Mouse (Mus musculus) heart, adult 2 months (tissue): ENCODE measurements around the gene Usp39. TPM values are rescaled to one million over a fixed set of nuclear protein-coding genes. Genes with fewer than 3 reads are reported as not detected.

Experiments used
- DNase-seq, 2 experiments: peaks; one replicate each; pipeline ENCODE4 v3.0.0; 2021
- H3K27ac ChIP-seq: fragments of 200-600 bp; 2 replicates; pipeline ENCODE4 v1.8.1; 2022
- H3K27me3 ChIP-seq: fragments of 200-500 bp; 2 replicates; pipeline ENCODE4 v1.6.1; 2012; ENCODE audit warnings: mild to moderate bottlenecking, low read length, inconsistent platforms, mixed read lengths; ENCODE audit not compliant: control insufficient read depth, insufficient read depth
- H3K36me3 ChIP-seq: fragments of 200-500 bp; 2 replicates; pipeline ENCODE4 v1.6.1; 2012; ENCODE audit warnings: low read length, inconsistent platforms; ENCODE audit not compliant: control insufficient read depth, insufficient read depth
- H3K4me1 ChIP-seq: fragments of 200-500 bp; 2 replicates; pipeline ENCODE4 v1.6.1; 2011; ENCODE audit warnings: low read length; ENCODE audit not compliant: control insufficient read depth, insufficient read depth
- H3K4me3 ChIP-seq: fragments of 200-600 bp; 2 replicates; pipeline ENCODE4 v1.8.1; 2022
- H3K79me2 ChIP-seq: fragments of 200-500 bp; replicated peaks from 2 replicates; pipeline ENCODE4 v1.6.1; 2012; ENCODE audit warnings: mild to moderate bottlenecking, inconsistent platforms, low read length, moderate library complexity, mixed read lengths; ENCODE audit not compliant: control insufficient read depth, insufficient read depth
- H3K9ac ChIP-seq: fragments of 200-500 bp; 2 replicates; pipeline ENCODE4 v1.6.1; 2012; ENCODE audit warnings: low read depth, mild to moderate bottlenecking, control low read depth, inconsistent platforms, low read length, mixed read lengths
- CTCF ChIP-seq: fragments of 200-600 bp; IDR thresholded peaks from 2 replicates; pipeline ENCODE4 v1.8.1; 2022; ENCODE audit warnings: antibody characterized with exemption, mild to moderate bottlenecking, moderate library complexity
- EP300 ChIP-seq: fragments of 200-500 bp; IDR thresholded peaks from 2 replicates; pipeline ENCODE4 v1.6.1; 2011; ENCODE audit warnings: low read depth, low read length, control low read depth; ENCODE audit not compliant: insufficient read depth
- POLR2A ChIP-seq: fragments of 200-500 bp; IDR thresholded peaks from 2 replicates; pipeline ENCODE4 v1.6.1; 2011; ENCODE audit warnings: mild to moderate bottlenecking, low read depth, low read length, control low read depth; ENCODE audit not compliant: insufficient read depth
- WGBS: fragments of 180-500 bp; shearing (Covaris S2); methylation state at CpG from one replicate; pipeline ENCODE4 v1.1.7; 2018; 5-methylcytosine and 5-hydroxymethylcytosine counted together
- intact Hi-C: fragments of 180-260 bp; cut with DNase I; formaldehyde crosslinking; loops from one replicate; pipeline ENCODE4 v1.15.1; 2025
- polyA plus RNA-seq: library from polyadenylated mRNA; depleted of rRNA; stranded (reverse); fragments of >200 nt; gene quantifications from 2 replicates; pipeline ENCODE4 v1.2.3, GENCODE M21; 2012
- total RNA-seq, 2 experiments: library from RNA; stranded (reverse); gene quantifications; 2 replicates each; pipeline ENCODE4 v1.2.3; 2021

Usp39 gene
- total and polyA plus RNA-seq, 3 experiments: 11.4 to 17.7 (median 14.9) TPM

DNA sequence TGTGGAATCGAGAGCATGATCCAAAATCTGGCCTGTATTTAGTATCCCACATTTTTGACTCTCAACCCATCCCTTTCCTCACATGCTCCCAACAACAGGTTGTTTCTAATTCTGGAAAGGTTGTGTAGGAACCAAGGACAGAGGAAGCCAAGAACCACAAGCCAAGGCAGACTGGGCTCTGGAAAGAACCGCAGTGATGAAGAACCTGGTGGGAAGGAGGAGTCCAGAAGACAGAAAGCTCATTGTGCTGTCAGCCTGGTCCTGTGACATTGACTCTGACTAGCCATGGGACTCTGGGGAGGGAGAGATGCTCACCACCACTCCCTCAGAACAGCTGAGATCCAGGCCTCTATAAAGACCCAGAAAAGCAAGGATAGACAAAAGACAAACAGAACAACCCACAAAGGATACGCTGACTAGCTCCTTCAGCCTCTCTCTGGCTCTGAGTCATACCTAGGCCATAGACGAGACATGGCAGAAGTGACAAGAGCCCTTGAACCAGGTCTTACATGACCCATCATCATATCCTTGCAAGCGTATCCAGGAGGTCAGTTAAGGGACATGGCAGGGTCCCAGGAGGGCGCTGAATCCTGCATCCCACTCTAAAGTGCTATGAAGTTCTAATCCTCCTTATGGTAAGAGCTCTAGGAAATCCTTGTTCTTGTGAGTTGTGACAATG is 38.3 kb upstream of the Usp39 start:
- peaks cover 6% of the 10 kb centered on the region for H3K4me1 ChIP-seq
- H3K79me2 ChIP-seq: no peaks in the 10 kb centered on the region
- TF ChIP-seq POLR2A: no peak
- no peak for TF ChIP-seq CTCF
- no peak for TF ChIP-seq EP300
- no peak overlapping the region for H3K4me3 ChIP-seq
- no peak overlapping the region for H3K27ac ChIP-seq
- intact Hi-C loops: no loop called here
- WGBS: 75% methylated on average over 6 of the region's 6 CpGs
- H3K27me3 ChIP-seq: no peaks in the 10 kb centered on the region
- H3K9ac ChIP-seq: no peak overlapping the region
- no peak for DNase-seq
- H3K36me3 ChIP-seq: no peaks in the 10 kb centered on the region

DNA sequence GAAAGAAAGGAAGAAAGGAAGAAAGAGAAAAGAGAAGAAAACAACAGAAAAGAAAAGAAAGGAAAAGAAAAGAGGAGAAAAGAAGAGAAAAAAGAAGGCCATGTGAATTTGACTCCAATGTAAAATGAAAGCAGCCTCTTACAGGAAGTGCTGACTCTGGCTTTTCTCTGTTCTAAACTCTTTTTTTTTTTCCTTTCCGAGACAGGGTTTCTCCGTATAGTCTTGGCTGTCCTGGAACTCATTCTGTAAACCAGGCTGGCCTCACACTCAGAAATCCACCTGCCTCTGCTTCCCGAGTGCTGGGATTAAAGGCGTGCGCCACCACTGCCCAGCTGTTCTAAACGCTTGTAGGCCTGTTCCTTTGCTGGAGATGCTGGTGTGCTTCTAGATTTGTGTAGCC is 37.5 kb upstream of the Usp39 start:
- Histone ChIP-seq H3K4me3 (no peak overlapping the region), H3K36me3 (no peaks in the 10 kb centered on the region), H3K9ac (no peak overlapping the region), H3K27me3 (no peaks in the 10 kb centered on the region), H3K27ac (no peak overlapping the region; the same call in 1 of the 2 replicates), H3K79me2 (no peaks in the 10 kb centered on the region), H3K4me1 (peaks cover 6% of the 10 kb centered on the region)
- 77% methylated on average over 6 of the region's 6 CpGs for WGBS
- intact Hi-C loops: no loop called here
- no peak for TF ChIP-seq CTCF
- TF ChIP-seq POLR2A: no peak
- TF ChIP-seq EP300: no peak
- DNase-seq: no peak

DNA sequence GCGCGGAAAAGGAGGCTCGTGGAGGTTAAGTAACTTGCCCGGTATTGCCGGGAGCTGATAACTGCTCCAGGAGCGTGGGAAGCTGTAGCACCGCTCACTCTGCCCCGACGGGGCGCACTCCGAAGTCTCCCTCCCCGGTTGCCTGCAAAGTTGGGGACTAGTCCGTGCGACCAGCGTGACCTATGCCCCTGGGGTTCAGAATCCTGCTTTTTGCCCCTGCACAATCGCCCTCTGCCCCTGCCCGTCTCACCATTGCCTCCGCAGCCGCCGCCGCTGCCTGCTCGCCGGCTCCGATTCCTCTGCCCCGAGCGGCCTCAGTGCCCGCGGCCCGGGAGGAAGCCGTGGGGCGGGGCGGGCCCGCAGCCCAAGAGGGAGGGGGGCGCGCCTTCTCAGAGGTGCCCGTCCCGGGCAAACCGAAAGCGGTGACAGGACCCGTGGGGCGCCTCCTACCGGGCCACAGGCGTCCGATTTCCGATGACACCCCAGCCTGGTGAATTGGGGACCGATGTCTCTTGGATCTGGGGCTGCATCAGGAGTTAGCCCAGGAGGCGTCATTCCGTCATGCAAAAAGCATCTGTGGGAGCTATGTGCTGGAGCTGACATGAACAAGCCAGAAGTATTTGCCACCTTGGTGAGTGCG is 35.3 kb upstream of the Usp39 start, which contains the start of gene Vamp5:
TSS of gene Vamp5 (minus strand) at position 338 of the 640 bp plus-strand sequence.
- Histone ChIP-seq H3K9ac (peak within 1 kb of the TSS; percentile 89), H3K4me1 (peaks cover 7% of the 10 kb centered on the region), H3K36me3 (no peaks in the 10 kb centered on the region), H3K27ac (peak within 1 kb of the TSS; percentile 93), H3K27me3 (no peaks in the 10 kb centered on the region), H3K79me2 (no peaks in the 10 kb centered on the region), H3K4me3 (peak within 1 kb of the TSS; percentile 81)
- DNase-seq: peak; percentile 91 to 93
- TF ChIP-seq CTCF (peak; percentile 78), EP300 (0 out of 2 replicates have a peak, but pooled peaks have one; percentile 3), POLR2A (peak; percentile 50; the same call in 1 of the 2 replicates)
- under 1% methylated on average over 49 of the region's 49 CpGs for WGBS
- intact Hi-C loops: no loop called here

DNA sequence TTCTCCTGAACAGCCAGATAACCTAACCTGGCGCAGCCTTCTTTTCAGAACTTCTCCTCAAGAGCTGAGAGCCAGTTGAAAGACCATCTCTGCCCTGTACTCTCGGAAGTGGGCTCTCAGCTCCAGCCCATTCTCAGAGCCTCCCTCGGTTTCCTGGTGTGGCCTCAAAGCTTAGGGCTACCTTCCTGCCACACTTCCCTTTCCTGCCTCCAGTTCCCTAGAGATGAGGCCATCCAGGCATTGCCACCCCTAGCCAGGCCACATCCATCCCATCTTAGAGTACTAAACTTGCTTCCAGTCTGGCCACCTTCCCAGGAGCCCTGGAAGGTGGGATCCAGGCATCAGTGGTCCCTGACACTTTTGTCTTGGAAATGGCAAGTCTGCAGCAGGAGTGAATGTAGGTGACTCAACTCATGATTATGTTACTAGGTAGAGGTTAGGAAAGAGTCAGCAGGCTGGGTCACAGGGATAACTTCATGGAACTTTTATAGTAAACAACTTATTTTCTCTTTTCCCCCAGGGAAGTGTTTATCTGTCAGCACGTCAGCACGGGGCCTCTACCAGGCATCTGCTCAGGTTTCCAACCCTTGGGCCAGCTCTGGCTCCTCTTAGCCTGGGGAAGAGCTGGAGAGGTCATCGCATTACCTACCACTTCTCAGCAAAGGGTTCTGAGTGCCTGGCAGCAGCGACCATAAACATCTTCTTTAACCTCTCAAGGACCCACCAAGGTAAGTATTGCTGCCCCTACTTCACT is 34.6 kb upstream of the Usp39 start:
- no peaks in the 10 kb centered on the region for H3K27me3 ChIP-seq
- intact Hi-C loops: no loop called here
- no peak for DNase-seq
- H3K4me1 ChIP-seq: peaks cover 10% of the 10 kb centered on the region
- H3K79me2 ChIP-seq: no peaks in the 10 kb centered on the region
- H3K4me3 ChIP-seq: peak overlapping the region; percentile 81
- peak overlapping the region; percentile 93 for H3K27ac ChIP-seq
- no peak for TF ChIP-seq POLR2A
- no peak for TF ChIP-seq CTCF
- TF ChIP-seq EP300: no peak
- no peaks in the 10 kb centered on the region for H3K36me3 ChIP-seq
- WGBS: 19% methylated on average over 7 of the region's 7 CpGs
- H3K9ac ChIP-seq: peak overlapping the region; percentile 89

DNA sequence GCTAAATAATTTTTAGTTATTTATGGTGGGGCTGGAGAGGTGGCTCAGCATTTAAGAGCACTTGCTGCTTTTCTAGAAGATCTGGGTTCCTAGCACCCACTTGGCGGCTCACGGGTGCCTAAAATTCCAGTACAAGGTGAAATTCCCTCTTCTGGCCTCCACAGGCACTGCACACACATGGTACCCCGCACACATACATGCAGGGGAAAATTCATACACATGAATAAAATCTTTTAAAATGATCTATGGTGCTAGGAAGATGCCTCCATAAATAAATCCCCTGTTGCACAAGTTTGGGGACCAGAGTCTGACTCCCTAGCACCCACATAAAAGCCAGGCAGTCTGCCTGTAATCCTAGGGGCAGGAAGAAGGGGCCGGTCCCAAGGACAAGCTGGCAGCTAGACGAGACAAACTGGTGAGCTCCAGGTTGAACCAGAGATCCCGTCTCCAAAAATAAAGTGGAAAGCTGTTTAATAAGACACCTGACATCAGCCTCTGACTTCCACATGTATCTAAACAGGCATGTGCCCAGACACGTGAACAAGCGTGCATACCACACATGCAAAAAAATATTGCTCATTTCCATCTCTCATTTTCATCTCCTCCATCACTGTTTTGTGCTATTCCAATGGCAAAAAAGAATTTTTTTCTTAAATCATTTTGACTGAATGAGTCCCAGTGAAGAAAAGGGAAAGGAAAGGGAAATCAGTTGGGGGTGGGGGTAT is 33.7 kb upstream of the Usp39 start:
- intact Hi-C loops: no loop called here
- Histone ChIP-seq H3K27ac (no peak overlapping the region; the same call in 1 of the 2 replicates), H3K9ac (no peak overlapping the region), H3K79me2 (no peaks in the 10 kb centered on the region), H3K4me1 (peaks cover 16% of the 10 kb centered on the region), H3K4me3 (no peak overlapping the region), H3K27me3 (no peaks in the 10 kb centered on the region), H3K36me3 (no peaks in the 10 kb centered on the region)
- DNase-seq: no peak
- 84% methylated on average over 8 of the region's 8 CpGs for WGBS
- TF ChIP-seq CTCF (peak; percentile 18; the same call in 1 of the 2 replicates), EP300 (no peak)
